Mouse (Mus musculus): Measurements from ENCODE around the gene Nos1ap. TPM values are rescaled to one million over a fixed set of nuclear protein-coding genes. Genes with fewer than 3 reads are reported as not detected.

The Nos1ap gene
- polyA plus RNA-seq, 1 experiment from 2014 or later, result 15.9 TPM

GRCm38 (mm10) chr1:170583925-170584324 lies 5.7 kb downstream of the Nos1ap start:
- Histone ChIP-seq H3K27ac (no peak overlapping the region), H3K4me1 (peaks cover 28% of the 10 kb centered on the region), H3K9me3 (peaks cover 7% of the 10 kb centered on the region; the same call in 1 of the 2 replicates), H3K36me3 (peaks cover 12% of the 10 kb centered on the region), H3K4me3 (no peak overlapping the region), H3K27me3 (peaks cover 4% of the 10 kb centered on the region; the same call in 1 of the 2 replicates), H3K9ac (no peak overlapping the region), H3K4me2 (replicated peaks) (no peak overlapping the region)
- WGBS, result 85% methylated on average over 2 of the region's 2 CpGs
- no peak for ATAC-seq (ENCODE audit: low FRiP score, low read depth)

DNA sequence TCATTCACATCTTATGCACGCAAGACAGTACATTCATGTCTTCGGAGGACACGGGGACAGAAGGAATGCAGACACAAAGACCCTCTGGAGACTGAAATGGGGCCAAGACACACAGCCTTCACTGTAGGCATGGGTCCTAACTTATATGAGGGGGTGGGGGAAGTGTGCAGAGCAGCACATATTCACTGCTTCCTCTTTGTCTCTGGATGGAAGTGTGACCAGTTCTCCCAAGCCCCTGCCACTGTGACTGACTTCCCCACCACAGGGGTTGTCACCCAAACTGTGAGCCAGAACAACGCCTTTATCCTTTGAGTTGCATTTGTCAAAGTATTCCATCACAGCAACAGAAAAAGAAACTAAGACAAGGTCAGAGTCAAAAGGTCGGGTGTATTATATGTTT lies 7.3 kb downstream of the Nos1ap start:
- Histone ChIP-seq H3K4me2 (replicated peaks) (no peak overlapping the region), H3K9me3 (peaks cover 7% of the 10 kb centered on the region; the same call in 1 of the 2 replicates), H3K27me3 (no peaks in the 10 kb centered on the region), H3K27ac (no peak overlapping the region), H3K9ac (no peak overlapping the region), H3K4me1 (peaks cover 16% of the 10 kb centered on the region), H3K36me3 (peaks cover 12% of the 10 kb centered on the region), H3K4me3 (no peak overlapping the region)
- WGBS, result 81% methylated on average over 5 of the region's 5 CpGs
- no peak for ATAC-seq (ENCODE audit: low FRiP score, low read depth)

GRCm38 (mm10) chr1:170580485-170581110 lies 9.1 kb downstream of the Nos1ap start:
- ATAC-seq (ENCODE audit: low FRiP score, low read depth), result no peak

DNA sequence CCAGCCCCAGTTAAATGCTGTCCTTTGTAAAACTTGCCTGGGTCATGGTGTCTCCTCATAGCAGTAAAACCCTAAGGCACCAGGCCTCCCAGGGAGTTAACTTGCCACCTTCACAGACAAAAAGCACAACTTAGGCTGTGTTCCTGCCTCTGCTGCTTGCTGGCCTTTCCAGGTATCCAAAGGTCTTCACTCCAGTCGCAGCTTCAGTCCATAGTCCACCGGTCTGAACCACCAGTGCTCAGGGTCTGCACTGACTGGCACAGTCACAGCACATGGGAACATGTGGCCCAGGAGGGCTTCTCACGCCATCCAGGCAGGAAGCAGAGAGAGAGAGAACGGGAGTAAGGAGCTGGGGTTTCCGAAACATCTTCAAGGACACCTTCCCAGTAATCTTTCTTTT lies 10.2 kb downstream of the Nos1ap start:
- Histone ChIP-seq H3K4me2 (replicated peaks) (no peak overlapping the region), H3K9me3 (no peaks in the 10 kb centered on the region), H3K36me3 (no peaks in the 10 kb centered on the region), H3K27me3 (no peaks in the 10 kb centered on the region), H3K4me1 (peaks cover 38% of the 10 kb centered on the region), H3K27ac (no peak overlapping the region), H3K4me3 (no peak overlapping the region), H3K9ac (no peak overlapping the region)
- WGBS, result 89% methylated on average over 5 of the region's 5 CpGs
- no peak for ATAC-seq (ENCODE audit: low FRiP score, low read depth)

More at GRCm38 (mm10) chr1:170580485-170581110, 9.1 kb downstream of the Nos1ap start:
- WGBS, result 42% methylated on average over 13 of the region's 13 CpGs
- Histone ChIP-seq H3K4me3 (no peak overlapping the region), H3K27me3 (no peaks in the 10 kb centered on the region), H3K9me3 (peaks cover 6% of the 10 kb centered on the region; the same call in 1 of the 2 replicates), H3K27ac (no peak overlapping the region), H3K4me1 (peaks cover 33% of the 10 kb centered on the region), H3K36me3 (peaks cover 8% of the 10 kb centered on the region), H3K4me2 (replicated peaks) (peak overlapping the region; percentile 14; the same call in 1 of the 2 replicates), H3K9ac (no peak overlapping the region)

- no peaks in the 10 kb centered on the region for H3K36me3 ChIP-seq
- H3K4me1 ChIP-seq, result peaks cover 38% of the 10 kb centered on the region
- no peaks in the 10 kb centered on the region for H3K27me3 ChIP-seq
- no peaks in the 10 kb centered on the region for H3K9me3 ChIP-seq
- no peak for ATAC-seq (ENCODE audit: low FRiP score, low read depth)
- no peak overlapping the region for H3K9ac ChIP-seq
- no peak overlapping the region for H3K27ac ChIP-seq
- 86% methylated on average over 4 of the region's 4 CpGs for WGBS
- no peak overlapping the region for H3K4me3 ChIP-seq
- no peak overlapping the region for H3K4me2 ChIP-seq (replicated peaks)
These were observed 10.6 kb downstream of the Nos1ap start for GRCm38 (mm10) chr1:170579063-170579462.

DNA sequence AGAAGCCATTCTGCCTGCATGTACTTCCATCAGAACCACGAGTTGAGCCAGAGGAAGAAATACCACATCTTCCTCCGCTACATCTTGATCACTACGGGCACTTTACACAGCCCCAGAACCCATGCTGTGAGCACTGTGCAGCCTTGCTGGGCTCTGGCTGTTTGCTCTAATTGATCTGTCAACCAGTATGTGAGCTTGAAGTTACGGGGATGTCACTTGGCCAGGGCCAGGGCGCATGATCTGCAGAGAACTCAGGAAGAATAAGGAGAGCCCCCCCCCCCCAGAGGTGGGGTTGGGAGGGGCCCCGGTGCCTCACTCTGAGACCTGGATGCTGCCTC lies 13.0 kb downstream of the Nos1ap start:
- Histone ChIP-seq H3K4me2 (replicated peaks) (no peak overlapping the region), H3K27ac (no peak overlapping the region), H3K9ac (no peak overlapping the region), H3K36me3 (0 out of 2 replicates have a peak, but pooled peaks cover 5% of the 10 kb centered on the region), H3K4me1 (peaks cover 38% of the 10 kb centered on the region), H3K9me3 (peaks cover 6% of the 10 kb centered on the region), H3K4me3 (no peak overlapping the region), H3K27me3 (no peaks in the 10 kb centered on the region)
- ATAC-seq (ENCODE audit: low FRiP score, low read depth), result 0 out of 2 replicates have a peak, but pooled peaks have one; percentile 34
- 51% methylated on average over 6 of the region's 6 CpGs for WGBS

- H3K27ac ChIP-seq, result no peak overlapping the region
- H3K4me1 ChIP-seq, result peaks cover 34% of the 10 kb centered on the region
- no peak overlapping the region for H3K9ac ChIP-seq
- WGBS, result 42% methylated on average over 6 of the region's 6 CpGs
- ATAC-seq (ENCODE audit: low FRiP score, low read depth), result peak; percentile 42; the same call in 1 of the 2 replicates
- H3K4me2 ChIP-seq (replicated peaks), result no peak overlapping the region
- H3K36me3 ChIP-seq, result 0 out of 2 replicates have a peak, but pooled peaks cover 5% of the 10 kb centered on the region
- no peaks in the 10 kb centered on the region for H3K27me3 ChIP-seq
- peaks cover 6% of the 10 kb centered on the region for H3K9me3 ChIP-seq
- H3K4me3 ChIP-seq, result no peak overlapping the region
These were observed 13.5 kb downstream of the Nos1ap start for GRCm38 (mm10) chr1:170576012-170576727.

- H3K4me2 ChIP-seq (replicated peaks), result no peak overlapping the region
- no peak overlapping the region for H3K27ac ChIP-seq
- 0 out of 2 replicates have a peak, but pooled peaks cover 5% of the 10 kb centered on the region for H3K36me3 ChIP-seq
- H3K4me3 ChIP-seq, result no peak overlapping the region
- no peaks in the 10 kb centered on the region for H3K27me3 ChIP-seq
- H3K4me1 ChIP-seq, result peaks cover 23% of the 10 kb centered on the region
- H3K9ac ChIP-seq, result no peak overlapping the region
- ATAC-seq (ENCODE audit: low FRiP score, low read depth), result no peak
- H3K9me3 ChIP-seq, result peaks cover 6% of the 10 kb centered on the region
- WGBS, result 86% methylated on average over 7 of the region's 7 CpGs
These were observed 16.5 kb downstream of the Nos1ap start for GRCm38 (mm10) chr1:170573117-170573516.

- no peak overlapping the region for H3K4me3 ChIP-seq
- no peak for ATAC-seq (ENCODE audit: low FRiP score, low read depth)
- no peak overlapping the region for H3K9ac ChIP-seq
- no peaks in the 10 kb centered on the region for H3K4me1 ChIP-seq
- WGBS, result 87% methylated on average over 4 of the region's 4 CpGs
- H3K36me3 ChIP-seq, result no peaks in the 10 kb centered on the region
- no peak overlapping the region for H3K27ac ChIP-seq
- H3K27me3 ChIP-seq, result no peaks in the 10 kb centered on the region
- H3K4me2 ChIP-seq (replicated peaks), result no peak overlapping the region
- no peaks in the 10 kb centered on the region for H3K9me3 ChIP-seq
These were observed 22.7 kb downstream of the Nos1ap start for GRCm38 (mm10) chr1:170566969-170567368.

- H3K36me3 ChIP-seq, result no peaks in the 10 kb centered on the region
- H3K27me3 ChIP-seq, result no peaks in the 10 kb centered on the region
- no peak for ATAC-seq (ENCODE audit: low FRiP score, low read depth)
- H3K9ac ChIP-seq, result no peak overlapping the region
- H3K4me3 ChIP-seq, result no peak overlapping the region
- no peaks in the 10 kb centered on the region for H3K4me1 ChIP-seq
- H3K4me2 ChIP-seq (replicated peaks), result no peak overlapping the region
- WGBS, result 92% methylated on average over 2 of the region's 2 CpGs
- no peaks in the 10 kb centered on the region for H3K9me3 ChIP-seq
- H3K27ac ChIP-seq, result no peak overlapping the region
These were observed 23.1 kb downstream of the Nos1ap start for GRCm38 (mm10) chr1:170566538-170566937.

- Histone ChIP-seq H3K4me1 (no peaks in the 10 kb centered on the region), H3K9me3 (no peaks in the 10 kb centered on the region), H3K4me3 (no peak overlapping the region), H3K27me3 (no peaks in the 10 kb centered on the region), H3K9ac (no peak overlapping the region), H3K4me2 (replicated peaks) (no peak overlapping the region), H3K27ac (no peak overlapping the region), H3K36me3 (no peaks in the 10 kb centered on the region)
- ATAC-seq (ENCODE audit: low FRiP score, low read depth), result no peak
- 87% methylated on average over 3 of the region's 3 CpGs for WGBS
These were observed 24.7 kb downstream of the Nos1ap start for GRCm38 (mm10) chr1:170564926-170565325.

- H3K36me3 ChIP-seq, result no peaks in the 10 kb centered on the region
- H3K9ac ChIP-seq, result no peak overlapping the region
- no peak overlapping the region for H3K4me3 ChIP-seq
- H3K9me3 ChIP-seq, result no peaks in the 10 kb centered on the region
- 72% methylated on average over 1 of the region's 1 CpGs for whole genome bisulfite sequencing
- no peak overlapping the region for H3K27ac ChIP-seq
- no peak for ATAC-seq (ENCODE audit: low FRiP score, low read depth)
- no peak overlapping the region for H3K4me2 ChIP-seq (replicated peaks)
- no peaks in the 10 kb centered on the region for H3K4me1 ChIP-seq
- no peaks in the 10 kb centered on the region for H3K27me3 ChIP-seq
These were observed 27.2 kb downstream of the Nos1ap start for GRCm38 (mm10) chr1:170562431-170562830.
